Mouse (Mus musculus) heart, embryonic 14.5 days (tissue): Measurements from ENCODE around the gene H2-T24. TPM values are rescaled to one million over a fixed set of nuclear protein-coding genes. Genes with fewer than 3 reads are reported as not detected.
"Not testable (repeated sequence)": the region's sequence is repeated elsewhere in the genome, so short reads cannot be mapped to it uniquely, and the experiment has no call there.

Experiments
- ATAC-seq: fragments of 200-750 bp; cut with Nextera tagmentation; 2 replicates; pipeline ENCODE4 v1.8.0; 2017; ENCODE audit warnings: low read depth, moderate TSS enrichment; ENCODE audit not compliant: insufficient number of reproducible peaks, insufficient read depth, low FRiP score
- H3K27ac ChIP-seq, 2 experiments: fragments of 200-500 bp in 1 of 2; fragments of 300-500 bp in 1 of 2; sonication (generic) in 1 of 2; replicated peaks in 1 of 2; 2 replicates each; pipeline ENCODE4 v1.5.1; 2012 to 2014; ENCODE audit warnings: low read depth in 2 of 2, low read length in 2 of 2, control low read depth in 1 of 2, mild to moderate bottlenecking in 1 of 2, mixed read lengths in 1 of 2; ENCODE audit not compliant: control insufficient read depth in 1 of 2, insufficient read depth in 1 of 2
- H3K27me3 ChIP-seq: fragments of 300-500 bp; sonication (generic); 2 replicates; pipeline ENCODE4 v1.6.1; 2014; ENCODE audit warnings: mild to moderate bottlenecking, low read length, control low read depth; ENCODE audit not compliant: control insufficient read depth, insufficient read depth
- H3K36me3 ChIP-seq: fragments of 300-500 bp; sonication (generic); 2 replicates; pipeline ENCODE4 v1.6.1; 2014; ENCODE audit warnings: mild to moderate bottlenecking, control low read depth, low read length, mixed read lengths; ENCODE audit not compliant: control insufficient read depth, insufficient read depth
- H3K4me1 ChIP-seq, 2 experiments: fragments of 200-500 bp in 1 of 2; fragments of 300-500 bp in 1 of 2; sonication (generic) in 1 of 2; 2 replicates each; pipeline ENCODE4 v1.6.1; 2012 to 2014; ENCODE audit warnings: low read length in 2 of 2, control low read depth in 1 of 2, mixed read lengths in 1 of 2; ENCODE audit not compliant: control insufficient read depth in 2 of 2, insufficient read depth in 2 of 2
- H3K4me2 ChIP-seq: fragments of 300-500 bp; sonication (generic); 2 replicates; pipeline ENCODE4 v1.6.1; 2014; ENCODE audit warnings: mild to moderate bottlenecking, low read length
- H3K4me3 ChIP-seq, 2 experiments: fragments of 200-500 bp in 1 of 2; fragments of 300-500 bp in 1 of 2; sonication (generic) in 1 of 2; 2 replicates each; pipeline ENCODE4 v1.5.1; 2012 to 2014; ENCODE audit warnings: low read length in 2 of 2, mild to moderate bottlenecking in 2 of 2, control low read depth in 1 of 2, low read depth in 1 of 2, moderate library complexity in 1 of 2; ENCODE audit not compliant: control insufficient read depth in 1 of 2, insufficient read depth in 1 of 2
- H3K9ac ChIP-seq: fragments of 300-500 bp; sonication (generic); 2 replicates; pipeline ENCODE4 v1.6.1; 2014; ENCODE audit warnings: mild to moderate bottlenecking, low read length
- H3K9me3 ChIP-seq: fragments of 300-500 bp; sonication (generic); 2 replicates; pipeline ENCODE4 v1.6.1; 2016; ENCODE audit warnings: low read length, control low read depth; ENCODE audit not compliant: control insufficient read depth
- WGBS: fragments of 180-500 bp; shearing (Covaris S2); extraction: QIAGEN DNeasy Blood & Tissue Kit; methylation state at CpG from one replicate; pipeline ENCODE4 v1.1.7; 2014; 5-methylcytosine and 5-hydroxymethylcytosine counted together
- polyA plus RNA-seq: library from polyadenylated mRNA; unstranded; fragments of >200 nt; fragmentation: Nextera tagmentation; extraction: Ambion mirVana; gene quantifications from 2 replicates; pipeline ENCODE4 v1.2.1, GENCODE M21; 2014

H2-T24 gene
- polyA plus RNA-seq, 1 experiment from 2014 or later, result 2.6 TPM

GRCm38 (mm10) chr17:36030046-36030702, 9.8 kb upstream of the H2-T24 start:
- not testable (repeated sequence) for H3K27ac ChIP-seq, H3K9me3 ChIP-seq, H3K4me1 ChIP-seq, H3K9ac ChIP-seq, H3K4me3 ChIP-seq, ATAC-seq, H3K4me2 ChIP-seq, H3K36me3 ChIP-seq, H3K27me3 ChIP-seq
- 54% methylated on average over 2 of the region's 4 CpGs for WGBS

- H3K9me3 ChIP-seq, result no peaks in the 10 kb centered on the region
- H3K4me1 ChIP-seq, result peaks cover 0 to 1% of the 10 kb centered on the region in 2 experiments; a peak in 2 of 4 replicates
- no peak overlapping the region for H3K4me2 ChIP-seq
- no peaks in the 10 kb centered on the region for H3K36me3 ChIP-seq
- WGBS, result 88% methylated on average over 7 of the region's 7 CpGs
- no peaks in the 10 kb centered on the region; the same call in 1 of the 2 replicates for H3K27me3 ChIP-seq
- no peak overlapping the region for H3K9ac ChIP-seq
- ATAC-seq, result no peak
- H3K4me3 ChIP-seq, result no peak overlapping the region
- H3K27ac ChIP-seq, result no peak overlapping the region
Observed at GRCm38 (mm10) chr17:36028879-36029619, 8.7 kb upstream of the H2-T24 start.

GRCm38 (mm10) chr17:36027663-36028062, 7.3 kb upstream of the H2-T24 start:
- Histone ChIP-seq H3K36me3 (no peaks in the 10 kb centered on the region), H3K9me3 (no peaks in the 10 kb centered on the region), H3K27me3 (no peaks in the 10 kb centered on the region; the same call in 1 of the 2 replicates), H3K4me2 (no peak overlapping the region), H3K9ac (no peak overlapping the region), H3K27ac (no peak overlapping the region), H3K4me3 (no peak overlapping the region), H3K4me1 (peaks cover 0 to 6% of the 10 kb centered on the region in 2 experiments; a peak in 2 of 4 replicates)
- WGBS, result 91% methylated on average over 4 of the region's 4 CpGs
- no peak for ATAC-seq

GRCm38 (mm10) chr17:36025901-36026300, 5.5 kb upstream of the H2-T24 start:
- H3K9me3 ChIP-seq, result no peaks in the 10 kb centered on the region
- H3K4me1 ChIP-seq, result peaks cover 0 to 6% of the 10 kb centered on the region in 2 experiments; a peak in 2 of 4 replicates
- ATAC-seq, result no peak
- no peak overlapping the region for H3K4me2 ChIP-seq
- H3K27ac ChIP-seq, result no peak overlapping the region
- H3K27me3 ChIP-seq, result no peaks in the 10 kb centered on the region
- no peaks in the 10 kb centered on the region for H3K36me3 ChIP-seq
- H3K4me3 ChIP-seq, result no peak overlapping the region
- 53% methylated on average over 4 of the region's 4 CpGs for WGBS
- no peak overlapping the region for H3K9ac ChIP-seq

- Histone ChIP-seq H3K27me3 (no peaks in the 10 kb centered on the region), H3K4me2 (no peak overlapping the region), H3K27ac (no peak overlapping the region), H3K4me1 (peaks cover 0 to 6% of the 10 kb centered on the region in 2 experiments; a peak in 2 of 4 replicates), H3K36me3 (no peaks in the 10 kb centered on the region), H3K9me3 (no peaks in the 10 kb centered on the region; the same call in 1 of the 2 replicates), H3K4me3 (no peak overlapping the region), H3K9ac (no peak overlapping the region)
- 41% methylated on average over 5 of the region's 5 CpGs for WGBS
- ATAC-seq, result no peak
Observed at GRCm38 (mm10) chr17:36025197-36025596, 4.8 kb upstream of the H2-T24 start.

- ATAC-seq, result no peak
- WGBS, result 59% methylated on average over 9 of the region's 9 CpGs
- Histone ChIP-seq H3K4me2 (no peak overlapping the region), H3K4me1 (peaks cover 0 to 6% of the 10 kb centered on the region in 2 experiments; a peak in 2 of 4 replicates), H3K27ac (no peak overlapping the region), H3K36me3 (no peaks in the 10 kb centered on the region), H3K9ac (no peak overlapping the region), H3K27me3 (no peaks in the 10 kb centered on the region), H3K4me3 (no peak overlapping the region), H3K9me3 (no peaks in the 10 kb centered on the region; the same call in 1 of the 2 replicates)
Observed at GRCm38 (mm10) chr17:36023710-36024654, 3.6 kb upstream of the H2-T24 start.

GRCm38 (mm10) chr17:36022922-36023321, 2.6 kb upstream of the H2-T24 start:
- no peak for ATAC-seq
- Histone ChIP-seq H3K36me3 (no peaks in the 10 kb centered on the region), H3K9ac (no peak overlapping the region), H3K27me3 (no peaks in the 10 kb centered on the region), H3K4me3 (no peak overlapping the region), H3K9me3 (no peaks in the 10 kb centered on the region; the same call in 1 of the 2 replicates), H3K4me2 (no peak overlapping the region), H3K27ac (no peak overlapping the region), H3K4me1 (peaks cover 0 to 6% of the 10 kb centered on the region in 2 experiments; a peak in 2 of 4 replicates)
- 92% methylated on average over 6 of the region's 6 CpGs for WGBS
